Mouse (Mus musculus): ENCODE data around the gene Yaf2.

The Yaf2 gene

DNA sequence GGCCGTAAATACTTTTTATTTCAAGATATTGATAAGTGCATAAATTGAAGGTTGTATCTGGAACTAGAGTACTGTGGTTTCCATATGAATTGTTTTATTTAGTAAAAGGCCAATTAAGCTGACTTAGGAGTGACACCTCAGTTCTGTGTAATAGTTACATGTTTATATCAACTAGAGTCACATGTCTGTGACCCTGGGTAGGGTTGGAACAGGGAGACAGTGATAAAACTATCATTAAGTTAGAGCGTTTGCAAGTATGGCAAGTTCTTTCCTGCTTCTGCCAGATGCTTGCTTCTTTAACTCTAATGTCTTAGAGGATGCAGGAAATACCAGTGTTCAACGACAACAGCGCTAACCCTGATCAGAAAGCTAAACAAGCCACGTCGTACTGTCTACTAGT, 52.4 kb downstream of the Yaf2 start:
- no peak for DNase-seq

DNA sequence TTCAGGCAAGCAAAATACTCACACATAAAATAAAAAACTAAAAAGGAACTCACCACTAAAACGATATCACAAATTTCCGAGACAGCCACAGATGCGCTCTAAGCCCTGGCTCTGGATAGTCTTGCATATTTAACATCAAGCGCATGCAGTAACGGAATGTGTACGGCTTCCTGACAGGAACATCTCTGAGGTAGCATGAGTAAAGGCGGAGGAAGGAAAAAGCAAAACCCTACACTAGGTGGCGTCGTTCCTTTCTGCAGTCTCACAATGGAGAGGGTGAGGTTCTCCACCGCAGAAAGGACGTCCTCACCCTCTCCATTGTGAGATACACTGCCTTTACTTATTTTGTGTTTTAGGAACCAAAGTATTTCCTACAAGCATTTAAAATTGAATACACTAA, 53.4 kb downstream of the Yaf2 start:
- peak in 1 of 2 experiments; percentile 33 for DNase-seq

DNA sequence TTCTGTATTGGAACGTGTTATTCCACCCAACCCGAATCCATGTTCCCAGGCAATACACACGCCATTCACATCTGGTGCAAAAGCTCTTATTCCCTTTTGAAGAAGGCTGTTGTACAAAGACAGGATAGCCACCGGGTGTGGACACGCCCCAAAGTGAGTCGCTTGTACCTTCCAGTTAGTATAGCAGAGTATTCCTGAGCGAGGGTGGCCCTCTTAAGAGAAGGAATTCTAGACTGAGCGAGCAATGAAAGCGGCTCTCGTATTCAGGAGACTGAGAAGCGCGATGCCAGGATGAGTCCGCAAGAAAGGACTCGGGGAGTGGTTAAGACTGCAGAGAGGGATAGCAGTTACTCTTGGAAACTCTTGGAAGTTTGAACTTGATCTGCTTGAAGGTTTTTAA, 60.5 kb downstream of the Yaf2 start:
- DNase-seq, result peak in 1 of 2 experiments; percentile 21

DNA sequence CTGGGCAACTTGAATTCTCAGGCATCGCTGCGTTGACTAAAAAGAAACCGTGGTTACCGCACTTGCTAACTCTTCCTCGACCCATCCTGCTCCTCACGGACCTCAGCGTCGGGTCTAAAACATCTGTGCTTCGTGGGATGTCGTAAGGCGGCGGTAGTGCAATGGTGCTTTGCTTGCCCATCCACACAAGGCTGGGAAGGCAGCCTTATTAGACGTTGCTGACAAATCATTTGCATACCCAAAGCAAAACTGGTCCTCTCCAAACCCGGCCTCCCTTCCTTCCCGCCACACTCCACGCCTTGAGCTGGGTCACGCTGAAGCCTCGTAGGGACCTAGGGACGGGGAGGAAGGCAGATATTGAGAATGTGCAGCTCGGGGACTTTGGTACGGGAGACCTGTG, 61.1 kb downstream of the Yaf2 start:
- DNase-seq, result no peak

DNA sequence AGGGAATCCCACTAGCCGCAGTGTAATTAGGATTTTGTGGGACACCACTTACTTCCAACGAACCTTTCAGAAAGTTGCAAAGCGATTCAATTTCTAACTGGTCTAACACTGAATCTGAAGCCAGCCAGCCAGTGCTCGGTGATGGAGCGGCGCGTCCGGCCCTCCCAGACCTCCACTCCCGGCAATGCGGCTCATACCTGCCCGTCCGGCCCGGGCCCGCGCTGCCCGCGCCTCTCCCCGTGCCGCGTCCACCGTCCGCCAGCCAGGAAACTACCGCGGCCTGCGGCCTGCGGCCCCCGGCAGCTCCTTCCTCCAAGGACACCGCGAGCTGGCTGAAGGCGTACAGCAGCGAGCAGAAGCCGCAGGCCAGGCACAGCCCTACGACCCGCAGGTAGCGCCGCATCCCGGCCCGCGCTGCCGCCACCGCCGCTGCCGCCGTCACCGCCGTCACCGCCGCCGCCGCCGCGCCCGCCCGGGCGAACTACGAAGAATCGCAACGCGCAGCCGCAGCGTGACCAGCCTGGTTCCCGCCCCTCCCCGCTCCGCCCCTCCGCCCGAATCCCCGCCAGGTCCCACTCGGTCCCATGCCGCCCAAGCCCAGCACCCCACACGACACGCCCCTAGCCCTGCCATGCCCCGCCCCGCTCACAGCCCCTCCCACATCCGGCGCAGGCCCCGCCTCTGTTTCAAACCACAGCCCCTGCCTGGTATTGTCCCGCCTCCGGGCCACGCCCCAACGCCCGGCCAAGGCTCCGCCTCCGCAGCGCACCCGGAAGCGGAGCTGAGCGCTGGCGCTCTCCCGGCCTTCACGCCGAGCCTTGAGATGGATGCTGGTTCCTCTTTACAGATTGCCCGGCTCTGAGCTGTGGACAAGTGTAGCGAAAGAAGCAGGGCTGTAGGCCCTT, 61.8 kb downstream of the Yaf2 start, which contains the start of gene Gxylt1:
Gxylt1 (minus strand) TSS at position 501 of the 905 bp plus-strand sequence.
- DNase-seq, result peak; percentile 99 to 100

DNA sequence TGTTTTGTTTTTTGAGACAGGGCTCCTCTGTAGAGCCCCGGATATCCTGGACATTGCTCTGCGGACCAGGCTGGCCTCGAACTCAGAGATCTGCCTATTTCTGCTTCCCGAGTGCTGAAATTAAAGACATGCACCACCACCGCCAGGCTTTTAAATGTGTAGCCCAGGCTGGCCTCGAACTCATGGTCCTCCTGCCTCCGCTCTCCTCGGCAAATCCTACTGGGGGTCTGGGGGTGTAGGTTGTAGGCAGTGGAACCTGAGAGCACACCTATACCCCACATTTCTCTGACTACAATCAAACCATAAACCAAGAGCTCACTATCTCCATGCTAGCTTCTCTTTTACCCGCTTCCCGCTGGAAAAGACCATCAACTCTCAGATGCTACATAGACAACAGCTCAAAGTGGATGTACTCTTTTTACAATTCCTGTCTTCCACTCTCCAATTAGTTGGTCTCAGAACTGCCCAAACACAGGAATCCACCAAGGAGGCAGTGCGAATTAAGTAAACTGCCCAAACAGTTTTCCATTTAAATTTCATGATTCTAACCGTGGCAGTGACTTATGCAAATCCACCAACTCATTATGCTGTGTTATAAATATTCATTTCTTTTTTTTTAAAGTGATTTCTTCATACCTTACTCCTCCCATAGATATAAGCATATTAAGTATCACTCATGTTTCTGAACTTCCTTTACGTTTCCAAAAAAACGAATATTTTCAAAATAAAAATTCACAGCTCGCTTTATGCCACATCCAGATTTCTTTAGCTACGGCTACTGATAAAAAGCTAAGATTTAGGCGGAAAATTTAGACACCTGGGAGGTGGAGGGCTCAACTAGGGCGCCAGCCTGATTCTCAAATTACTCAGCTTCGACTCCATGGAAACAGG, 62.7 kb downstream of the Yaf2 start:
- no peak for DNase-seq

DNA sequence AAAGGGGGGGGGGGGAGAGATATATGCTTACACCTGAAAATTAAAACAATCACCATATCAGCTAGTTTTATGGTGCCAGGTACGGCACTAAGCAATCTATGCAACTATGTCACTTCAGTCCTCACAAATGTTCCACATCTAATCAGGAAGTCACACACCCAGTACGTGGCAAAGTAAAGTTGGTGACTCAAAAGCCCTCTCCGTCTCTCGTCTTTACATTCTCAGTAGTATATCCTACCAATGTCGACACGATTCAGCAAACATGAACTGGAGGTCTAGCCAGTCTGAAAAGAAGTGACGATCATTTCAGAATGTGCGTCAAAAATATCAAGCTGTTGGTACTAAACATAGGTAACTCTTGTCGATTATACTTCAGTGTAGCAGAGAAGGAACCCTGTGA, 63.8 kb downstream of the Yaf2 start:
- no peak for DNase-seq

DNA sequence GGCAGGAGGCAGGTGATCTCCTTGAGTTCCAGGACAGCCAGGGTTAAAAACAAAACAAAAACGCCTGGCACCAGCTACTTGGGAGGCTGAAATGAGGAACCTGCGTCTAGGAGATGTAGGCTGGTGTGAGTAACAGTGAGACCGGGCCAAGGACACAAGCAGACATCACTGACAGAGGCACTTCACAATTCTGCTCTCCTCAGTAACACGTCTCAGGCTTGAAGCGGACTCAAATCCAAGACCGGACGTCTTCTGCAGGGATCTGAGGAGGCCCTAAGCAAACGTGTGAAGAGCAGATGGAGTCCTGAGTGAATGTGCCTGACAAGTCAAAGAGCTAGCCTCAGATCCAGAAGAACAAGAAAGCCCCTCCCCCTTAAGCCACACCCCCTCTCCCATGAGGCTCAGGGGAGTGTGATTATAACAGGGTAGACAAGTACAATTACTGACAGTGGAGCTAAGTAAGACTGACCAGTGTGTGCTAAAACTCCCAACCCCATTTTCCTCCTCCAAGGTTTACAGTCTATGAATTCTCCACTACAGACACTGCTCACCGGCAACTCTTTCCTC, 66.4 kb downstream of the Yaf2 start:
- no peak for DNase-seq

DNA sequence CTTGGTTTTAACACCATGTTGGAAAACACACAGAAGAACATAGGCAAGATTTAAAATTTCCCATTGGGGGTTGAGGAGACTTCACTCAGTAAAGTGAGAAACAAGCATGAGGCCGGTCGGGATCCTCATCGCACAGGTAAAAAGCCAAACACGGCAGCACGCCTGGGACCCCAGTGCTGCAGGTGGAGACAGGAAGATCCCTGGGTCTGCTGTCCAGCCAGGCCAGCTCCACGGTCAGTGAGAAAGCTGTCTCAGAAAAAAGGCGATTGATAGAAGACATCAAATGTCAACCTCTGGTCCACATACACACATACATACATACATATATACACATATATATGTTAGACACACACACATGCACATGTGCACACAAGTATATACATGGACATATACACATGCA, 67.2 kb downstream of the Yaf2 start:
- no peak for DNase-seq

DNA sequence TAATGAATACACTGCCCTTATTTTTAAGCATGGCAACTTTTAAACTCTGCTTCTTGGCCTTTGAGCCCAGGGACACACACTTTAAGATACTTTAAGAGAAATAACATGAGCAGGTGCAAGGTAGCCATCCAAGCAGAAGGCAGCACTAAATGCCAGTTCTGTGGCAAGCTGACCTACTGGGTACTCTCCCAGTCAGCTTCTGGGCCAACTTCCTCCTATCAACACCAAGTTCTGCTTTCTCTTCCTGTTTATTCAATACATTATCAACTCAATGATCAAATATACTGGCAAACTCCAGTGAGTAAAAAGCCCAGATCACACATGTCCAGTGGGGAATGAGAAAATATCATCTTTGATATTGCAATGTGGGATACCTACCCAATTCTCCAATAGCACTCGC, 68.7 kb downstream of the Yaf2 start:
- DNase-seq, result no peak

DNA sequence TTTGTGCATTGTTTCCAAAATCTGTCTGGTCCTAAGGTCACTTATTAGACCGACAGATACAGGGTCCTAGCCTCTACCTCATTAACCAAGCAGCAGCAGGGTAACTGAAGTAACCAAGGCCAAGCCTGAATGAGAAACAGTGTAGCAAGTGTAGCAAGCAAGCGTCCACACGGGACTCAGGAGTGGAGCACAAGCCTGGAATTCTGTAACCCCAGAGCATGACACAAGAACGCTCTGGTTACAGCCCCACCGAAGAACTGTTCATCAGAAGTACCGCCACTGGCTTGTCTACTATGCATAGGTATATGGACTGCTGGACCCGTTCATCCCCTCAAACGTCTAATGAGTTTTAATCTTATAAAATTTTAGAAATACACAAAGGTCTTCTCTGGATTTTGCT, 69.3 kb downstream of the Yaf2 start:
- DNase-seq, result no peak

DNA sequence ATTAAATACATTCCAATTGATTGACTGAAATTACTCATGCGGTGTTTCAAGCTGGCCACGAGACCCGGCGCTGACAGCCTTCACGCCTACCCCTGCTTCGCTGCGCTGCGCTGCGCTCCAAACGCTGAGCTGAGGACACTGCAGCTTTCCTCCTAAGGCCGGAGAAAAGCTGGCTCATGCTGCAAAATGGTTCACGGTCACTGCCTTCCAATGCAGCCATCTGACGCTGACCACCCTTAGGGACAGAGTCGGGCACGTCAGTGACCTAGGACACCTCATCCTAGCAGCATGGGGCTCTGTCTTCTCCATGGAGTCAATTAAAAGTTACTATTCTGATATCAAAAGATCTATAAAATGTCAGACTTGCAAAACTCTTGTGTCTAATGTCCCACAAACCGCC, 70.4 kb downstream of the Yaf2 start:
- DNase-seq, result no peak

DNA sequence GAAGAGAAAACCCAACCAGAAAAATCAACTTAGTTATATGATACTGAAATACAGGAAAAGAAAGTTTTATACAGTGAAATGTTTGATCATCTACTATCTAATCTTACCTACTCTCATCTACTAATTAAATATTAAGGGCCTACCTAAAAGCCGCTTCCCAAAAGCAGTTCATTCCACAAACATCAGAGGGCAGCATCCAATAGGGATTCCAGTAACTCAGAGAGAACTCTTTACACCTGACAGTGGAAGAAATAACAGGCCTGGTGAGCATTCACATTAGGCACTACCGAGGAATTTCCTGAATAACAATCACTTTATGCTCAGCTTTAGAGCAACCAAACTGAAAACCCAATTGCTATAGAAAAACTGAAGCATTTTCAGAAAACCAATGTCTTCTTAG, 71.0 kb downstream of the Yaf2 start:
- DNase-seq, result peak in 1 of 2 experiments; percentile 72

DNA sequence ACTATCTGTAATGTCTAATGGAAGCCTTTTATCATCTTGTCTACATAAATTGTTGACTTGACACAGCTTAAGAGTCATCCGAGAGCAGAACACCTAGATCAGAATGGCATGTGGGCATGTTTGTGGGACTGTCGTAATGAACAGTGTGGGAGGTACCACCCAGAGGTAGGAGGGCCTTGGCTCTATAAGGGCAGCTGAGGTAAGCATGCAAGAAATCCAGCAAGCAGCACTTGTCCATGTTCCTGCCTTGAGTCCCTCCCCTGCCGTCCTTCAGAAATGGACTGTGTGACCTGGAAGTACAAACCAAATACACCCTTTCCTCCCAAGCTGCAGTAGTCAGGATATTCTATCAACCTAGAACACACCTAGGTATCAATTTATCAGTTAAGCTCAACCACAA, 71.5 kb downstream of the Yaf2 start:
- DNase-seq, result no peak

DNA sequence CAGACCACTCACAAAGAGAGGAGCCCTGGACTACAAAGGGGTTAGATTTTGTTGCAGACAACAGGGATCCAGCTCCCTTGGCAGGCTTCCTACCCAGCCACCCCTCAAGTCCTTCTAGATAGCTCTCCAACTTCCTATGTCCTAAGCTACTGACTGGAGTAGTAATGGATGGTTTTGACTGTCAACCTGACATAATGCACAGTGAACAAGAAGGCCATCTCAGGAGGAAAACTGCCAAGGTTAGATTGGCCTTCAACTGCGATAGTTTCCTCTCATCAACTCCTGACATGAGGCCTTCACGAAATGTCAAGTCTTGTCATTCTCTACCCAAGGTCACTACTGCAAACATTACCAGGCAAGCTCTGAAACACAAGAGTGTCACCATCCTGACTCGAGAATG, 72.5 kb downstream of the Yaf2 start:
- DNase-seq, result no peak

DNA sequence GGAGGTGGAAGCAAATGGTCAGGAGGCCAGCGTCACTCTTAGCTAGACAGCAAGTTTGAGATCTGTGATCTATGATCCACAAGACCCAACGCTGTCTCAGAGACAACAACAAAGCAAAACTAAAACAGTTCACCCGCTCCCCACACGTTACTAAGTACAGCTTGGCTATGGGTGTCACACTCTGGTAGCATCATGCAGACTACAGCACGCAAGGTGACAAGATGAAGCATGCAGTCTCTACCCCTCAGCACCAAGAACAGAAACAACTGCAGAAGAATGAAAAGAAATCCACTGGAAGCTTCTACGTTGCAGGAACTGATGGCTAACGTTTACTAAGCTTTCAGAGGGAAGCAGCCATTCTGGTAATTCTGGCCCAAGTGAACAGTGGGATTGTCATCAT, 73.2 kb downstream of the Yaf2 start:
- no peak for DNase-seq

DNA sequence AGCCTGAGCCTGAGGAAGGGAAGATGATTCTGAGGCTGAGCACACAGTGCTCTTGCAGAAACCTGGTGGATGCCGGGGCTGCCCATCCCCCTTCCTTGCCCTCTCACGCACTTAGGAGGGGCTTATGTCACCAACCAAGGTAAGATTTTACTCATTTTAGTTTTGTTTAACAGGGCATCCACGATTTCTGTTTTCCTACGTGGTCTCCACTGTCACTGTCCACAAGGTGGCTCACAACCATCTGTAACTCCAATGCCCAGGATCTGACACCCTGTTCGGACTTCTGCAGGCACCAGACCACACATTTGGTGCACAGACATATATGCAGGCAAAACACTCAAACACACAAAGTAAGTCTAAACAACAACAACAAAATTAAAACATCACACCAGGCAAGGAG, 73.9 kb downstream of the Yaf2 start:
- DNase-seq, result no peak

DNA sequence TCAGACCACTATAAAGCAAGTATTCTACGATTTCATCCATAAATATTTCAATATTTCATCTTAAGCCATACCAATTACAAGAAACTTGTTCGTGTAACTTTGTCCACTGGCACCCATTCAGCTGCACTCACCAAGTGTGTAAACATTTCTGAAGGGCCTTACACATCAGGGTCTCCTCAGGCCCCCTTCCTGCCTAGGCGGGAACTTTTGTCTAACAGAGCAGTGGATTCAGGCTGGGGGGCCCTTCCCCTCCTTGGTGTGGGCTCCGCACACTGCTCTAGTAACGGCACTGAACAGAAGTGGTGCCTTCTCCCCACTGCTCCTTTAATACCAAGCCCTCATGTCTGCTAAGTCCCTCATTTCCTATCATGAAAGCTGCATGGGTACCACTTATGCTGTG, 74.5 kb downstream of the Yaf2 start:
- no peak for DNase-seq

DNA sequence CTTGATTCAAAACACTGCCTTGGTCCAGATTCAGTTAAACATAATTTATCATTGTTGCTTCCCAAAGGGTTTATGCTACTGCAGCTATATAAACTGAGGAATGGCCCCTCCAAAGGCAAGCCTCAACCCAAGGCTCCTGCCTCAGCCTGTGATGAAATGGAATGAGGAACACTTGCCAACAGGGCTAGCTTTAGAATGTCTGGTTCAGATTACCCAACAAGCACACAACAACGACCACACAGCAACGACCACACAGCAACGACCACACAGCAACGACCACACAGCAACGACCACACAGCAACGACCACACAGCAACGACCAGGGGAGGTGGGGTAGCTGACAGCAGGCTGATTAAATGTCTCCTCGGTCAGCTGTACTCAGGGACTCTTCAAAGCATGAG, 76.8 kb downstream of the Yaf2 start:
- no peak for DNase-seq

DNA sequence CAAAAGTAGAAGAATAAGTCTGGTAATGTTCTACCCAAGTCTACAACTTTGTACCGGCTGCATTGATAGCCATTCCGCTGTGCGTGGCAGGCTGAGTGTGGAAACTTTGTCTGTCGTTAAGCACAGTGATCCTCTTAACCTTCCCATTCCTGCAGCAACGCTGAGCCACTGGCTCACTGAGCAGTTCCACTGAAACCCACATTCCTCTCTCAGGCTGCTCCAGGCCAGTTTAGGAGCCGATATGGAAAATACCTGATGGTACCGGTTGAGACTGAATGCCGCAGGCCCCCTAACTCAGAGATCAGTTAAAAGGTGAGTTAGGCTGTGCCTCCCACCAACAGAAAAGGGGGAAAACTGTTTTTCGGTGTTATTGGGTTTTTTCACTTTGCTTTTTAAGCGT, 81.4 kb downstream of the Yaf2 start:
- DNase-seq, result no peak

DNA sequence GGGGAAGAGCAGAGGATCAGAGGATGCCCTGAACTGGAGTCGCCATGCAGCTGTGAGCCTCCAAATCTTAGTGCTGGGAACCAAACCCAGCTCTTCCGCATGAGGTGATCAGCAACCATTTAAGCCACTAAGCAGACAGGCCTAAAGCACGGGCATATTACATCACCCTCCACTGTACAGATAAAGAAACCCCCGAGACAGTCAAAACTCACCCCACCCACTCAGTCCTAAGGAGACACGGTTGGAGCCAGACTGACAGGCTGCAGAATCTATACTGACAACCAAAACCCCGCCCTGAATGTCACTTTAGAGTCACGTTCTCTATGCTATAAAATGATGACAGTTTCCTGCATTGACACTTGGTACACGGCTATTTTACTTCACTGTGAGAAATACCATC, 83.6 kb downstream of the Yaf2 start:
- DNase-seq, result no peak

DNA sequence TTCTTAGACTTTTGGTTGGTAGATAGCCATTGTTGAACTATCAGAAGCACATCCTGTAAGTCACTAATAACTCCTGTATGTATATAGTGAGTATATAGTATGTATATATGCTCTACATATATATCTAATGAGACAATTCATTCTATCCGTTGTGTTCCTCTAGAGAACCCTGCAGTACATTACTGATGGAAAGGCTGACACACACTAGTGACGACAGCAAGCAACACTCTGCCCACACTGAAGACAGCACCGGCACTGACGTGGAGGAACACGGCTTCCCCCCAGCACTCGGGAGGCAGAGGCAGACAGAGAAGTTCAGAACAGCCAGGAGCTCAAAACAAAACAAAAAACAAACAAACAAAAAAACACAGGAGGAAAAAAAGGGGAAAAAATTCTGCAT, 84.3 kb downstream of the Yaf2 start:
- DNase-seq, result no peak

DNA sequence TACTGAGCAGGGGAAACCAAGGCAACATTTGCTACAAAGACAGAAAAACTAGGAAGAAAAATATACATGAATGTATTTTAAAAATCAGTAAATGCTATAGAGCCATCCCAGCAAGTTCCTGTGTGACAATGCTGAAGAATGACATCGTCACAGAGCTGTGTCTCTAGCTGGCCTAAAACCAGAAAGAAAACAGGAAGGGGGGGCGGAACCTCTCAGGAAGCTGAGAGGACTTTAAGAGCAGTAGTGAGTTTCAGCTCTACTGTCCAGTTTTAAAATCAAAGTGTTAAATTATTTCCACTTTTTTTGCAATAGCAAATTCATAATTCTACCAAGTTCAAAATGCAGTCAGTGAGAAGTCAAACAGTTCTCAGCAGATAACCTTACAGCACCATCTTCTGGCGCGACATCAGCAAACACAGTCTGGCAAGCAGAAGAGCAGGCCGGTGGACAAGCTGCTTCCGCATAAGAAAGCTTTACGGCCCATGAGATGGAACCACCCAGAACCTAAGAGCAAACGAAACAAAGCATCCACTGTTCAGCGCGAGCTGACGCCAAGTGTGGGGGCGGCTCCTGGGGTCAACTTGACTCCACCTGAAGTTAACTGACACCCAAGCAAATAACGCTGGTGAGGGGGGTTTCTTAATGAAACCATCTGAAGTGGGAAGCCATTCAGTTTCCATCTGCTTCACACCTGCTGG, 85.0 kb downstream of the Yaf2 start:
- peak in 1 of 2 experiments; percentile 27 for DNase-seq

Measured in lung, postnatal 4 days (tissue).